Mouse (Mus musculus): ENCODE measurements at regions not wholly inside any gene's neighbourhood (a gene's known extent, or its start where the extent isn't known, plus 50 kb on each side); places are given as distances from the start of the nearest gene placed in this dataset.

DNA sequence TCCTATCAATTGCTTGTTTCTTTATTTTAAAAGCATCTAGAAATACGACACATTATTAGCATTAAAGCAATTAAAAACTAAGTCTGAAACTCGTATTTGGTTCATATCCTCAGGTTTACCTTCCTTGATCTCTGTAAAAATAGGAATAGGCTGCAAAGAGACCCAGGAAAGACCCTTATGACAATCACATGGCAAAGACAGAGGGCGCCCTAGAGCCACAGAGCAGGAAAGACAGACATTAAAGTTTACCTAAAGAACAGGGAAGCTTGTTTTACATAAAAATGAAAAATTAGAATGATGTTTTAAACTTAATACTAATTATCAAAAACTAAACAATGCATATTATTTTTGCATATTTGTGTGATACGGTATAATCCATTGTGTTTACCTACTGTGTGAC, 153.2 kb downstream of the Usp25 start:
- WGBS = 72% methylated on average over 4 of the region's 4 CpGs
- Histone ChIP-seq H3K4me3 (no peak overlapping the region), H3K4me1 (replicated peaks) (no peaks in the 10 kb centered on the region), H3K4me2 (no peak overlapping the region), H3K27me3 (no peaks in the 10 kb centered on the region), H3K9ac (no peak overlapping the region), H3K27ac (replicated peaks) (no peak overlapping the region), H3K36me3 (no peaks in the 10 kb centered on the region), H3K9me3 (peaks cover 5% of the 10 kb centered on the region; the same call in 1 of the 2 replicates)
- no peak for ATAC-seq (ENCODE audit: low read depth)

DNA sequence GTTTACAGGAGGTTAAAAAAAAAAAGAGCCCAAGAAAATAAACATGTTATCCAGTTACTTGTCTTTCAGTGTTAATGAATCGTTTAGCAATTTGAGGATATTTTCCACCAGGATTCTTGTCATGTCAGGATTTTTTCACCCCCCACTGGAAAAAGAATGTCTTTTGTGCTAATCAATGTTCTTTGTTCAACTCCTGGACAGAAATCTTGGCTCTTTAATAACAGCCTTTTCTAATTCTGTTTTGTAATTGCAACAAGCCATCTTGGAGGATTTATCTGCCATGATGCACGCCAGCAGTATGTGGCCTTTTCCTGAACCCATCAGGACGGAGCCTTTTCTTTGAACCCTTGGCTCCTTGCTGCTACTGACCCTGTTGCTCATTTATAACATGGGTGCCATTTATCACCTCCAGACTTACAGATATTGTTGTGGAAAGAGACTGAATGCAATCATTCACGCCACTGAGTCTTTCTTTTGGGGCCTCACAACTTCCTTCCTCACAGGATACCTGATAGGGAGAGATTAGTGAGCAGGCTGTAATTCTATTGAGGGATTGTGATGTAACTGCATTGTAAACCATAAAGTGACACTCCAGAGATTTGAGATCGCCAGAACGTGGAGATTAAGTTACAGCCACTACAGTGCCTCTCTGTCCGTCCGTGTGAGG, 159.7 kb downstream of the Usp25 start:
- no peaks in the 10 kb centered on the region for H3K27me3 ChIP-seq
- no peaks in the 10 kb centered on the region for H3K9me3 ChIP-seq
- H3K36me3 ChIP-seq = no peaks in the 10 kb centered on the region
- no peak overlapping the region for H3K9ac ChIP-seq
- peak overlapping the region; percentile 24; the same call in 1 of the 2 replicates for H3K27ac ChIP-seq (replicated peaks)
- no peak overlapping the region for H3K4me3 ChIP-seq
- no peak overlapping the region for H3K4me2 ChIP-seq
- 3% methylated on average over 8 of the region's 8 CpGs for WGBS
- peaks cover 28% of the 10 kb centered on the region for H3K4me1 ChIP-seq (replicated peaks)
- peak; percentile 50 for ATAC-seq (ENCODE audit: low read depth)

DNA sequence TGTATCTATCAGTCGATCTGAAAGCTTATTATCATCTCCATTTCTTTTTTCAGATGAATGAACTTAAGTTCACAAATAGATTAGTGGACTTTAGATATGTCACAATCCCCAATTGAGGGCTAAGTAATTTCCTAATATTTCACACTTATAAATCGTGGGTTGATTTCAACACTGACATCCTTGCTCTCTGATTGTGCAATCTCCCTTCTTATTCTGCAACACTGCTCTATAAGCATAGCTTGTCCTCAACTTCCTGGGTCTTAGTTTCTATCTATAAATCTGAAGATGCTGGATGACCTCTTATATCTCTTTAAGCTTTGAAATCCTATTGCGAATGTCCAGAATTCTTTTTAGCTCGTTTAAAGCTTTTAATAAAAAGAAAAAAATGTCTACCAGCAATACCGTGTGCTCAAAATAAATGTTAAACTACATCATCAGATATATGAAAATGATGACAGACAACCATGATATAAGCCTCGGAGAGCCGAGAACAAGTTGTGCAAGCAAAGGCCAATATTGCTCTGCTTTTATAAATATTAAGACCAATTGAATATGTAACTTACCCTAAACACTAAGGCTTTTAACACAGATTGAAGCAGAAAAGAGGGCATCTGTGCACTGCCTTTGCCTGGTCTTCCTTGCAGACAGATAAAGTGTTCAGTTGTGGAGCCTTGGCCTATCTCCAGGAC, 161.4 kb downstream of the Usp25 start:
- Histone ChIP-seq H3K36me3 (no peaks in the 10 kb centered on the region), H3K9me3 (no peaks in the 10 kb centered on the region), H3K9ac (no peak overlapping the region), H3K4me3 (no peak overlapping the region), H3K27ac (replicated peaks) (no peak overlapping the region), H3K4me2 (no peak overlapping the region), H3K4me1 (replicated peaks) (peaks cover 28% of the 10 kb centered on the region), H3K27me3 (no peaks in the 10 kb centered on the region)
- no peak for ATAC-seq (ENCODE audit: low read depth)
- WGBS = 80% methylated on average over 7 of the region's 7 CpGs

DNA sequence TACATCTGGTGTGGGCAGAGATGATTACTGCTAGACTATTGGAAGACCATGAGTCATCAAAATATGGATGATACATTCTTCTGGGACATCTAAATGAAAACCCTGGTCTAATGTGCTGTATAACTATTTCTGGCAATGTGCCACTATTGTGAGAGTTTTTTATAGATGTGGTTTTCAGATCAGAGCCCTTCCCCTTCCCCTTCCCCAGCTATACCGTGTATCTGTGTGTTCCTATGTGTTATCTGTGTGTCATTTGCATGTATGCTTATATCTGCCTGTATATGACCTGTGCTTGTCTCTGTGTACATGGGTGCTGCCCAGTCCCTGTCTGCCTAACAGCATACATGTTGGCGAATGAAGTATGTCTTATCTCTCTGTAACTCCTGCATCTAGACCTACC, 167.5 kb downstream of the Usp25 start:
- Histone ChIP-seq H3K27ac (replicated peaks) (no peak overlapping the region), H3K9me3 (no peaks in the 10 kb centered on the region), H3K4me3 (no peak overlapping the region), H3K9ac (no peak overlapping the region), H3K4me1 (replicated peaks) (no peaks in the 10 kb centered on the region), H3K4me2 (no peak overlapping the region), H3K27me3 (no peaks in the 10 kb centered on the region), H3K36me3 (no peaks in the 10 kb centered on the region)
- ATAC-seq (ENCODE audit: low read depth) = no peak
- WGBS = 80% methylated on average over 2 of the region's 2 CpGs

Data from neural tube, embryonic 13.5 days (tissue).